Mouse (Mus musculus): ENCODE results near the gene Syne4. TPM values are rescaled to one million over a fixed set of nuclear protein-coding genes. Genes with fewer than 3 reads are reported as not detected.

Syne4 gene
- polyA plus RNA-seq, 1 experiment from 2014 or later, result 11.7 TPM

Other genes starting within 250 kb of the Syne4 start
- gene Zfp82, start 241.9 kb upstream of the Syne4 start, polyA plus RNA-seq (2015; fragmentation: Nextera tagmentation; extraction: Ambion mirVana), result 16.4 and 17.5 TPM in 2 replicates
- 2.5 and 3.3 TPM in 2 replicates for gene Gm26920, start 224.4 kb upstream of the Syne4 start, polyA plus RNA-seq (2015; fragmentation: Nextera tagmentation; extraction: Ambion mirVana)
- 20.6 and 22.1 TPM in 2 replicates for gene Zfp566, start 224.3 kb upstream of the Syne4 start, polyA plus RNA-seq (2015; fragmentation: Nextera tagmentation; extraction: Ambion mirVana)
- 112 and 137 TPM in 2 replicates for gene Zfp260, start 220.0 kb upstream of the Syne4 start, polyA plus RNA-seq (2015; fragmentation: Nextera tagmentation; extraction: Ambion mirVana)
- gene Zfp382, start 192.9 kb upstream of the Syne4 start, polyA plus RNA-seq (2015; fragmentation: Nextera tagmentation; extraction: Ambion mirVana), result 30.6 and 32.5 TPM in 2 replicates
- 17.4 and 18.0 TPM in 2 replicates for gene Zfp146, start 145.1 kb upstream of the Syne4 start, polyA plus RNA-seq (2015; fragmentation: Nextera tagmentation; extraction: Ambion mirVana)
- gene Cox7a1, start 130.7 kb upstream of the Syne4 start, polyA plus RNA-seq (2015; fragmentation: Nextera tagmentation; extraction: Ambion mirVana), result 2.4 and 4.1 TPM in 2 replicates
- 59.7 and 68.4 TPM in 2 replicates for gene Capns1, start 116.0 kb upstream of the Syne4 start, polyA plus RNA-seq (2015; fragmentation: Nextera tagmentation; extraction: Ambion mirVana)
- gene Polr2i, start 82.9 kb upstream of the Syne4 start, polyA plus RNA-seq (2015; fragmentation: Nextera tagmentation; extraction: Ambion mirVana), result 160 and 165 TPM in 2 replicates
- gene Tbcb, start 82.5 kb upstream of the Syne4 start, polyA plus RNA-seq (2015; fragmentation: Nextera tagmentation; extraction: Ambion mirVana), result 358 and 393 TPM in 2 replicates
- not detected in 2 replicates for gene Ovol3, start 79.1 kb upstream of the Syne4 start, polyA plus RNA-seq (2015; fragmentation: Nextera tagmentation; extraction: Ambion mirVana)
- gene Thap8, start 34.7 kb upstream of the Syne4 start, polyA plus RNA-seq (2015; fragmentation: Nextera tagmentation; extraction: Ambion mirVana), result 0.36 and 0.42 TPM in 2 replicates
- 6.2 and 8.2 TPM in 2 replicates for gene Wdr62, start 34.4 kb upstream of the Syne4 start, polyA plus RNA-seq (2015; fragmentation: Nextera tagmentation; extraction: Ambion mirVana)
- 129 and 145 TPM in 2 replicates for gene Clip3, start 23.1 kb upstream of the Syne4 start, polyA plus RNA-seq (2015; fragmentation: Nextera tagmentation; extraction: Ambion mirVana)
- gene Alkbh6, start 6.1 kb upstream of the Syne4 start, polyA plus RNA-seq (2015; fragmentation: Nextera tagmentation; extraction: Ambion mirVana), result 93.6 and 104 TPM in 2 replicates
- not detected in 2 replicates for gene E130208F15Rik, start 6.9 kb downstream of the Syne4 start, polyA plus RNA-seq (2015; fragmentation: Nextera tagmentation; extraction: Ambion mirVana)
- gene Sdhaf1, start 9.1 kb downstream of the Syne4 start, polyA plus RNA-seq (2015; fragmentation: Nextera tagmentation; extraction: Ambion mirVana), result 18.0 and 19.3 TPM in 2 replicates
- gene Lrfn3, start 48.0 kb downstream of the Syne4 start, polyA plus RNA-seq (2015; fragmentation: Nextera tagmentation; extraction: Ambion mirVana), result 10.4 and 13.4 TPM in 2 replicates
- 14.0 and 19.1 TPM in 2 replicates for gene Tyrobp, start 99.0 kb downstream of the Syne4 start, polyA plus RNA-seq (2015; fragmentation: Nextera tagmentation; extraction: Ambion mirVana)
- not detected in 2 replicates for gene Hcst, start 105.0 kb downstream of the Syne4 start, polyA plus RNA-seq (2015; fragmentation: Nextera tagmentation; extraction: Ambion mirVana)
- gene Nfkbid, start 106.9 kb downstream of the Syne4 start, polyA plus RNA-seq (2015; fragmentation: Nextera tagmentation; extraction: Ambion mirVana), result 2.3 and 3.4 TPM in 2 replicates
- gene Aplp1, start 130.7 kb downstream of the Syne4 start, polyA plus RNA-seq (2015; fragmentation: Nextera tagmentation; extraction: Ambion mirVana), result 584 and 649 TPM in 2 replicates
- 0.22 and 0.43 TPM in 2 replicates for gene Kirrel2, start 142.9 kb downstream of the Syne4 start, polyA plus RNA-seq (2015; fragmentation: Nextera tagmentation; extraction: Ambion mirVana)
- not detected in 2 replicates for gene Nphs1, start 143.5 kb downstream of the Syne4 start, polyA plus RNA-seq (2015; fragmentation: Nextera tagmentation; extraction: Ambion mirVana)
- not detected in 2 replicates for gene Prodh2, start 178.8 kb downstream of the Syne4 start, polyA plus RNA-seq (2015; fragmentation: Nextera tagmentation; extraction: Ambion mirVana)
- 122 and 148 TPM in 2 replicates for gene Arhgap33, start 220.3 kb downstream of the Syne4 start, polyA plus RNA-seq (2015; fragmentation: Nextera tagmentation; extraction: Ambion mirVana)
- gene Hspb6, start 237.4 kb downstream of the Syne4 start, polyA plus RNA-seq (2015; fragmentation: Nextera tagmentation; extraction: Ambion mirVana), result 9.3 and 11.1 TPM in 2 replicates
- gene Proser3, start 237.5 kb downstream of the Syne4 start, polyA plus RNA-seq (2015; fragmentation: Nextera tagmentation; extraction: Ambion mirVana), result 8.8 and 13.5 TPM in 2 replicates
- 52.9 and 55.1 TPM in 2 replicates for gene Lin37, start 245.0 kb downstream of the Syne4 start, polyA plus RNA-seq (2015; fragmentation: Nextera tagmentation; extraction: Ambion mirVana)
- 107 and 111 TPM in 2 replicates for gene U2af1l4, start 248.5 kb downstream of the Syne4 start, polyA plus RNA-seq (2015; fragmentation: Nextera tagmentation; extraction: Ambion mirVana)
- 23.5 and 28.5 TPM in 2 replicates for gene Gm49396, start 248.5 kb downstream of the Syne4 start, polyA plus RNA-seq (2015; fragmentation: Nextera tagmentation; extraction: Ambion mirVana)
- gene Psenen, start 248.8 kb downstream of the Syne4 start, polyA plus RNA-seq (2015; fragmentation: Nextera tagmentation; extraction: Ambion mirVana), result 117 and 121 TPM in 2 replicates